Mouse (Mus musculus): ENCODE results near the gene Akap6. TPM values are rescaled to one million over a fixed set of nuclear protein-coding genes. Genes with fewer than 3 reads are reported as not detected.

Akap6 gene
- polyA plus RNA-seq, 1 experiment from 2014 or later: 22.6 TPM

DNA sequence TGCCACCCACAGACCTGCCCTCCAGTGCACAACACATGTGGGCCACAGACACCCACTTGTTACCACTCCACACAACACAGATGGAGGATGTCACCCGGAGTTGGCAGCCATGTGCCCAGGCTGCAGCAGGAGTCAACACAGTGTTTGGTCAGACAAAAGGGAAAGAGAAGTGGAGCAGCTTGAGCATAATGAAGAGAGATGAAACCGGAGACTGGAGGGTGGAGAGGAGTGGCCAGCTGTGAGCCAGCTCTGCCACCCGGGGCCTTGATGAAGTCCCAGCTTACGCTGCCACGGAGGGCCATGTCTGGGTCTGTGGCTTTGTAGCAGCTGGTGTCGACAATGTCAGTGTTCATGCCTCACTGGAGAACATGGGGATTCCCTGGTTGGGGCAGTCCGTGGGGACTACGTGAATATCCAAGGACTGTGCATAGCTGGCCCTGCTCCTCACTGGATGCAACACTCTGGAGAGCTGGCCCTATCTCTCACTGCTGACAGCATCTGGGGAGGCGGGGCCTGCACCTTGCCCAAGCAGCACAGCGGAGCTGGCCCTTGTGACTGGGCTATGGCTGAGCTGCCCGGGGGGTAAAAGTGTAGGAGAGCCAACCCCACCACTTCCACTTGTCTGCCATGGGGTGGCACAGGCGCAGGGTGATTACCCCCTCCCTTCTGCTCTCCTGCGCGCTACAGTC lies 148.8 kb downstream of the Akap6 start:
- Histone ChIP-seq H3K27ac (ENCODE audit: low read length) (no peak overlapping the region), H3K9ac (replicated peaks; ENCODE audit: low read depth, low read length) (no peak overlapping the region), H3K27me3 (replicated peaks; ENCODE audit: control insufficient read depth, insufficient read depth, low read length) (no peaks in the 10 kb centered on the region), H3K4me3 (replicated peaks; ENCODE audit: low read length) (no peak overlapping the region), H3K9me3 (ENCODE audit: control insufficient read depth, low read length) (no peaks in the 10 kb centered on the region), H3K36me3 (ENCODE audit: control insufficient read depth, insufficient read depth) (no peaks in the 10 kb centered on the region), H3K4me1 (replicated peaks; ENCODE audit: control insufficient read depth, insufficient read depth, low read length) (peaks cover 10% of the 10 kb centered on the region), H3K4me2 (ENCODE audit: low read length) (no peak overlapping the region)
- ATAC-seq: peak; percentile 64
- WGBS: 55% methylated on average over 14 of the region's 14 CpGs

DNA sequence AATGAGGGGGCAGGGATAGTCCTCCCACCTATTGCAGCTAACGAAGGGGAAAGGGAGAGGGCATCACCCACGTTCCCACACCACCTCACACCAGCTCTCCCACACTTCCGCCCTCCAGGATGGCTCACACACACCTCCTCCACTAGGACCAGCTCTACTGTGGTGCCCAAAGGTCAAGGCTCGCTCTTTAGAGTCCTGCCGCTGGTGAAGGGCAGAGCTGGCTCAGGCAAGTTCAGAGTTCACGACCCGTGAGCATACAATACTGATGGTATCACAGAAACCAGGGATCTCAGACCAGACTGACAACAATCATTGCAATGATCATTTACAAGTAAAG lies 149.3 kb downstream of the Akap6 start:
- no peaks in the 10 kb centered on the region for H3K27me3 ChIP-seq (replicated peaks; ENCODE audit: control insufficient read depth, insufficient read depth, low read length)
- peaks cover 10% of the 10 kb centered on the region for H3K4me1 ChIP-seq (replicated peaks; ENCODE audit: control insufficient read depth, insufficient read depth, low read length)
- no peak overlapping the region for H3K4me2 ChIP-seq (ENCODE audit: low read length)
- H3K36me3 ChIP-seq (ENCODE audit: control insufficient read depth, insufficient read depth): no peaks in the 10 kb centered on the region
- 0 out of 2 replicates have a peak, but pooled peaks have one; percentile 27 for ATAC-seq
- H3K27ac ChIP-seq (ENCODE audit: low read length): no peak overlapping the region
- H3K4me3 ChIP-seq (replicated peaks; ENCODE audit: low read length): no peak overlapping the region
- H3K9ac ChIP-seq (replicated peaks; ENCODE audit: low read depth, low read length): no peak overlapping the region
- 68% methylated on average over 7 of the region's 7 CpGs for WGBS
- H3K9me3 ChIP-seq (ENCODE audit: control insufficient read depth, low read length): no peaks in the 10 kb centered on the region

DNA sequence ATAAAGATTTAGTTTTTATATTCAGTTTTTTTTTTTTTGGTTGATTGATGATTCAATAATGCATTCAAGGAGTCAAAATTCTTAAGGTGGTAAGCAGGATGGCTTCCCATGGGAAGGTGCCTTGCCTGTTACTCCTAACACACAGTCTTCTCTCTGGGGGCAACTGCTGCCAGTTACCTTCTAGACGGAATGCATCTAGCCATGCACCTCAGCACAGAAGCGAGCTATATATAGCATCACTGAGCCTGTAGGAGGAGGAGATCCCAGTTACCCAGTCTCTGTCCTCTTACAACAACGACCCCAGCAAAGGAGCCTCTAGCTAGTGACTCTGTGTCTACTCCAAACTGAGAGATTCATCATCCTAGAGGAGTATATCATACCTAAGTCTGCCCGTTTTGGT lies 150.1 kb downstream of the Akap6 start:
- H3K36me3 ChIP-seq (ENCODE audit: control insufficient read depth, insufficient read depth): no peaks in the 10 kb centered on the region
- no peak overlapping the region for H3K4me3 ChIP-seq (replicated peaks; ENCODE audit: low read length)
- H3K4me2 ChIP-seq (ENCODE audit: low read length): no peak overlapping the region
- H3K27ac ChIP-seq (ENCODE audit: low read length): no peak overlapping the region
- H3K27me3 ChIP-seq (replicated peaks; ENCODE audit: control insufficient read depth, insufficient read depth, low read length): no peaks in the 10 kb centered on the region
- no peaks in the 10 kb centered on the region for H3K9me3 ChIP-seq (ENCODE audit: control insufficient read depth, low read length)
- WGBS: 83% methylated on average over 4 of the region's 4 CpGs
- peaks cover 12% of the 10 kb centered on the region for H3K4me1 ChIP-seq (replicated peaks; ENCODE audit: control insufficient read depth, insufficient read depth, low read length)
- no peak overlapping the region for H3K9ac ChIP-seq (replicated peaks; ENCODE audit: low read depth, low read length)
- ATAC-seq: no peak

DNA sequence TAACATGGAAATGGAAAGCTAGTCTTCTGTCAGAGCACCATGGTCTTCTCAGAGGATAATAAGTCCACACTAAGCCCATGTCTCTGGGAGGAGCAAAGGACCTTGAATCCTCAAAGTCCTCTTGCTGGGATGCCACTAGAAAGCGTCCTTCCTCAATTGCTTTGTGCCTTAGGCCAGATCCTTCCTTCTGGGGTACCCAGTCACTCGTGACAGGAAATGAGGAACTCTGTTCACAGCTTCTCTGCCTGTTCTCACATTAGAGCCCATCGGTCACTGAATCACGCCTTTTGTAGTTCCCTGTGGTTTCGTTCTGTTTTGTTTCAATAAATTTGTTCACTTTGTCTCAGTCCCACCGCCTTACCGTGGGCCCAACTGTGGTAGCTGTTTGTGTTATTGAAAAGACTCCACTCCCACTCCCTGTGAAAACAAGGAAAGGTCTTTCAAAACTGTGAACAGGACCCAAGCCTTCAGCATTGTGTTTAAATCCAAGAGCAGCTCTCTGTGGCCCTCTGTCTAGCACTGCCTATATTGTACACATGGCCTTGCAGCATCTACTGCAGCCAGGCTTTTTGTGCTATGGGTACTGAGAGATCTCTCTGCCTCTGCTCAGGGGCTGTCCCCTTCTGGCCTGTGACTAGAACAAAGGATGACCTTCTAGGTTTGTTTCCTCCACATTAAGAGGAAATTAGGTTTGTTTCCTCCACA lies 151.3 kb downstream of the Akap6 start:
- no peaks in the 10 kb centered on the region for H3K27me3 ChIP-seq (replicated peaks; ENCODE audit: control insufficient read depth, insufficient read depth, low read length)
- ATAC-seq: no peak
- H3K36me3 ChIP-seq (ENCODE audit: control insufficient read depth, insufficient read depth): no peaks in the 10 kb centered on the region
- 29% methylated on average over 7 of the region's 7 CpGs for WGBS
- H3K27ac ChIP-seq (ENCODE audit: low read length): no peak overlapping the region
- H3K4me3 ChIP-seq (replicated peaks; ENCODE audit: low read length): no peak overlapping the region
- no peaks in the 10 kb centered on the region for H3K9me3 ChIP-seq (ENCODE audit: control insufficient read depth, low read length)
- peaks cover 12% of the 10 kb centered on the region for H3K4me1 ChIP-seq (replicated peaks; ENCODE audit: control insufficient read depth, insufficient read depth, low read length)
- H3K9ac ChIP-seq (replicated peaks; ENCODE audit: low read depth, low read length): no peak overlapping the region
- no peak overlapping the region for H3K4me2 ChIP-seq (ENCODE audit: low read length)

DNA sequence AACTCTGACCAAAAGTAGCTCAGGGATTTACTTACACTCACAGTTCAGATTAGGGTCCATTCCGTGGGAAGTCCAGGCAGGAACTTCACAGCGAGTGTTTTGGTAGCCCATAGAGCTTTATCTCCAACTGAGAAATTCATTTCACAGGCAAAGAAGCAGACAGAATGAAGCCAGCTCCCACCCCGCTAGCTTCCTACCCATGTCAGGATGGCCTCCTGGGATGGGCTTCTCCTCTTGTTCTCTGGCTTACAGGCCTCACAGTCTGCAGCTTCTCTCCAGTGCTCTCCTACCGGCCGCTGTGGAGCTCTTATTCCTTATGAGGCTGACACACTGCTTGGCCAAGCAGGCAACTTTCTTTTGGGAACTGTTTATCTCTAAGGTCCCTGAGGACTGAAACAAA lies 152.0 kb downstream of the Akap6 start:
- Histone ChIP-seq H3K4me2 (ENCODE audit: low read length) (no peak overlapping the region), H3K4me1 (replicated peaks; ENCODE audit: control insufficient read depth, insufficient read depth, low read length) (peaks cover 12% of the 10 kb centered on the region), H3K4me3 (replicated peaks; ENCODE audit: low read length) (no peak overlapping the region), H3K27me3 (replicated peaks; ENCODE audit: control insufficient read depth, insufficient read depth, low read length) (no peaks in the 10 kb centered on the region), H3K9me3 (ENCODE audit: control insufficient read depth, low read length) (no peaks in the 10 kb centered on the region), H3K9ac (replicated peaks; ENCODE audit: low read depth, low read length) (no peak overlapping the region), H3K36me3 (ENCODE audit: control insufficient read depth, insufficient read depth) (no peaks in the 10 kb centered on the region), H3K27ac (ENCODE audit: low read length) (no peak overlapping the region)
- ATAC-seq: no peak
- 67% methylated on average over 5 of the region's 5 CpGs for WGBS

DNA sequence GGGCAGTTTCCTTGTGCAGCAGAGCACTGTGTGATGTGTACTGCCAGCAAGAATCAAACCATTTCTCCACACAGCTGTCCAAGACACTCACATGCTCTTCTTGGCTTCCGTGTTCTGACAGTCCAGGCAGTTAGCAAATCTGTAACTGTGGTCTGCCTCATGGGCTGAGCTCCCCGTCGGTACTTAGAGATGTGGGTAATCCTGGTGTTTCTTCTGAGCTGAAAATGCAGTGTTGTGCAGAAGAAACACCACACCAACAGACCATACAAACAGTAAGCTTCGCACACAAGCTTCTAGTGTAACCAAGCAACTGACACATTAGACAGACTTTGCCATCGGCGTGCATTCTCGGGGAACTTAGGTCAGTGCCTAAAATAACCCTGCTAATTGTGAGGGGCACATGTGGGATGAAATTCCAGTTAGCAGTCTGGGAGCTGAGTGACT lies 155.1 kb downstream of the Akap6 start:
- Histone ChIP-seq H3K27me3 (replicated peaks; ENCODE audit: control insufficient read depth, insufficient read depth, low read length) (no peaks in the 10 kb centered on the region), H3K36me3 (ENCODE audit: control insufficient read depth, insufficient read depth) (no peaks in the 10 kb centered on the region), H3K4me3 (replicated peaks; ENCODE audit: low read length) (no peak overlapping the region), H3K27ac (ENCODE audit: low read length) (no peak overlapping the region), H3K9me3 (ENCODE audit: control insufficient read depth, low read length) (no peaks in the 10 kb centered on the region), H3K4me2 (ENCODE audit: low read length) (no peak overlapping the region), H3K4me1 (replicated peaks; ENCODE audit: control insufficient read depth, insufficient read depth, low read length) (peaks cover 4% of the 10 kb centered on the region), H3K9ac (replicated peaks; ENCODE audit: low read depth, low read length) (no peak overlapping the region)
- ATAC-seq: no peak
- 64% methylated on average over 7 of the region's 7 CpGs for whole genome bisulfite sequencing

DNA sequence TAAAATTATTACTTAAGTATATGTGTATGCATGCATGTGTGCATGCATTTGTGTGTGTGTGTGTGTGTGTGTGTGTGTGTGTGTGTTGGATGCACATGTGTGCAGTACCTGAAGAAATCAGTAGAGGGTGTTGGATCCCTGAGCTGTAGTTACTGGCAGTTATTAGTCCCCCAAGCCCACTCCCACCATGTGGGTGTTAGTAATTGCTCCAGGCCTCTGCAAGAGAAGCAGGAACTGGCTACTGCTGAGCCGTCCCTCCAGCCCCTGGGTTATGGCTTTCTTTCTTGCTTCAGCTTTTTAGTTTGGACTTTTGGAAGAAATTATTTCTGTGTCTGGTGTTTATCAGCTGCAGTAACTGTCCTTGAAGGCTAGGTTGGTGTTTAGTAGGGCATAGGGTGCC lies 156.9 kb downstream of the Akap6 start:
- Histone ChIP-seq H3K4me1 (replicated peaks; ENCODE audit: control insufficient read depth, insufficient read depth, low read length) (peaks cover 2% of the 10 kb centered on the region), H3K4me2 (ENCODE audit: low read length) (no peak overlapping the region), H3K27me3 (replicated peaks; ENCODE audit: control insufficient read depth, insufficient read depth, low read length) (no peaks in the 10 kb centered on the region), H3K9ac (replicated peaks; ENCODE audit: low read depth, low read length) (no peak overlapping the region), H3K36me3 (ENCODE audit: control insufficient read depth, insufficient read depth) (no peaks in the 10 kb centered on the region), H3K4me3 (replicated peaks; ENCODE audit: low read length) (no peak overlapping the region), H3K27ac (ENCODE audit: low read length) (no peak overlapping the region), H3K9me3 (ENCODE audit: control insufficient read depth, low read length) (no peaks in the 10 kb centered on the region)
- ATAC-seq: no peak
- 94% methylated on average over 1 of the region's 1 CpGs for WGBS

DNA sequence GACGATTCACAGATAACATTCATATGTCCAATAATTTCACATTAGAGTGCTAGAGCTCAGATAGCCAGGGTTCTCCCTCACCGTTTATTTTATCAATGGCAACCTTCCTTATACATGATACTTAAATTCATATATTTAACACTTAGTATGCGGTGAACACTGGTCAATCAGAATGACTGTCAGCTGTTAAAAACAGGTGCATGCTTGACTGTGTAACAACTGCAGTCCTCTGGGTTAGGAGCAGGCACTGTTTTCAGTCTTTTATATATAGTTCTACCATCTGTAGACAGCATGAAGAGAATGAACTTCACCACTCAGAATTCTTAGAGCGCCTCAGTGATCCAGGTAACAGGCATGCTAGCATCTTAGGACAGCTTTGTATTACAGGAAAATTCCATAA lies 158.1 kb downstream of the Akap6 start:
- no peaks in the 10 kb centered on the region for H3K36me3 ChIP-seq (ENCODE audit: control insufficient read depth, insufficient read depth)
- no peak overlapping the region for H3K4me3 ChIP-seq (replicated peaks; ENCODE audit: low read length)
- no peak overlapping the region for H3K27ac ChIP-seq (ENCODE audit: low read length)
- no peak overlapping the region for H3K4me2 ChIP-seq (ENCODE audit: low read length)
- peaks cover 2% of the 10 kb centered on the region for H3K4me1 ChIP-seq (replicated peaks; ENCODE audit: control insufficient read depth, insufficient read depth, low read length)
- no peaks in the 10 kb centered on the region for H3K9me3 ChIP-seq (ENCODE audit: control insufficient read depth, low read length)
- H3K9ac ChIP-seq (replicated peaks; ENCODE audit: low read depth, low read length): no peak overlapping the region
- no peaks in the 10 kb centered on the region for H3K27me3 ChIP-seq (replicated peaks; ENCODE audit: control insufficient read depth, insufficient read depth, low read length)
- no peak for ATAC-seq
- 94% methylated on average over 4 of the region's 4 CpGs for WGBS

DNA sequence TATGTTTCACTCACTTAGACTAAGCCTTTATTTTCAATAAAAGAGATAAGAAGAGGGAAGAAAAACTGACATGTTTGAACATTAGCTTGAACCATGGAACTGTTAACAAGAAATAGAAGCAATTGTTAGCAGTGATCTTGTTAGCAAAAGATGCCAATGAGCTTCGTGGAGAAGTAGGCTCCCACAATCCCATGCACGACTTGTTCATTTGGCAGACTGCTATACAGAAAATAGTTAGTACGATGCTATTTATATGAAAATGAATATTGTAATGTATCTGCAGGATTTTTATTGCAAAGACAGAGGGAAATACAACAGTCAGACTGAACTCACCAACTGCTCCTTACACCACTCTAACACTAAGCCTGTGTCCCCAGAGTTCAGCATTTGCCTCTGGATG lies 162.7 kb downstream of the Akap6 start:
- Histone ChIP-seq H3K4me1 (replicated peaks; ENCODE audit: control insufficient read depth, insufficient read depth, low read length) (no peaks in the 10 kb centered on the region), H3K4me2 (ENCODE audit: low read length) (no peak overlapping the region), H3K27ac (ENCODE audit: low read length) (no peak overlapping the region), H3K9me3 (ENCODE audit: control insufficient read depth, low read length) (peaks cover 5% of the 10 kb centered on the region), H3K36me3 (ENCODE audit: control insufficient read depth, insufficient read depth) (no peaks in the 10 kb centered on the region), H3K27me3 (replicated peaks; ENCODE audit: control insufficient read depth, insufficient read depth, low read length) (no peaks in the 10 kb centered on the region), H3K4me3 (replicated peaks; ENCODE audit: low read length) (no peak overlapping the region), H3K9ac (replicated peaks; ENCODE audit: low read depth, low read length) (no peak overlapping the region)
- no peak for ATAC-seq
- 57% methylated on average over 3 of the region's 3 CpGs for WGBS
